Mouse (Mus musculus) naive thymus-derived CD4-positive, alpha-beta T cell, adult 2 months (primary cell): ENCODE measurements around the gene Naa38.

Experiments used
- DNase-seq: peaks from one replicate; pipeline ENCODE4 v3.0.0-alpha.2; 2011; ENCODE audit warnings: low read depth

Naa38 gene

GRCm38 (mm10) chr11:69432640-69432982 lies 37.3 kb downstream of the Naa38 start:
- DNase-seq: no peak

DNA sequence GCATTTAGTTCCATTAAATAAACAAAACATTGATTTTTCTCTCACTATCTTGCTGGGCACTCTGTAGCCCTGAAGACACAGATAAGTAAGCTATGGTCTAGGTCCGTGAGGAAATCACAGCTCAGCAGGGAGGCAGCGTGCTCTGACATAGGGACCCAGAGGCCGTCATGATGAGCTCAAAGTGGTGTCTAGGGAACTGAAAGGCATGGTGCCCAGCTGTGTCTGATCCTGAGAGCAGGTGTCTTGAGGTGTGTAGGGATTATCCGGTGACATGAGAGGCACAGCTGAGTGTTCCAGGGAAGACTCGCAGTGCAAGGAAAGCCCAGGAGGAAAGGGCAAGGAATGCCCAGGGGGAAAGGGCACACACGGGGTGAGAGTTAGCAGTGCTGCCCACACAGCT lies 37.9 kb downstream of the Naa38 start:
- DNase-seq: no peak

DNA sequence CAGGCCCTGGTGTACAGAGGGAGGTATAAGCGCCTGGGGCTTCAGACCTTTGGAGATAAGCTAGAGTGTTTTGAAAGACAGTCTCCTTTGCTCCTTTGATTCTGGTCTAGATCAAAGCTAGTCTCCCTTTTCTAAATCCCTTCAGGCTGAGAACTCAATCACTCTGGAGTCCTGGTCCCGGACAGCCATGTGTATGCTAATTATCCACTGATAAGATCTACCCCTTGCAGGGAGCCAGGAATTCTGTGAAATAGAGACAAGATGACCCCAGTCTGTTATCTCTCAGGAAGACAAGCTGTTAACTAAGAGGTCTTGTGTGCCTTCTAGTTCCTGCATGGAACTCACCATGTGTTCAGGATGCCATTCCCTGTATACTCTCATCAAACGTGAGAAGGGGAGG lies 42.0 kb downstream of the Naa38 start:
- no peak for DNase-seq

DNA sequence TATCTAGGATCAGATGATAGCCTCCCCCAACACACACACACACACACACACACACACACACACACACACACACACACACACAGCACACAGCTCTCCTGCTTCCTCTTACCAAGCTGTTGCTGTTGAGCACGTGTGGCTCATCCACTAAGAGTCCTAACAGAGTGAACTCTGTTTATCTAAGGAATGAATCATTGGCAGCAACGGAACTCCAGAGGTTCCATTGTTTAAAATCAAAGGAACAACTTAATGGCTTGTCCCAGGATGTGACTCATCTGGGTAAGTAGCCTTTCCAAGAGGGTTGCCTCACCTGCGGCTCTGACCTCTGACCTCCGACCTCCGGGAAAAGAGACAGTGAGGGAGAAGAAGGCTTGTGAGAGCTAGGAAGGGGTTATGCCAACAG lies 48.0 kb downstream of the Naa38 start:
- no peak for DNase-seq
